Mouse (Mus musculus) stomach, postnatal 0 days (tissue): ENCODE data around the gene Coro6.

Experiments used
- CTCF ChIP-seq: IDR thresholded peaks from 2 replicates; pipeline ENCODE4 v1.5.1; 2016; ENCODE audit warnings: antibody characterized with exemption, low read depth, mild to moderate bottlenecking, moderate library complexity
- EP300 ChIP-seq: optimal IDR thresholded peaks from 2 replicates; pipeline ENCODE3; 2016; ENCODE audit warnings: antibody characterized with exemption

GRCm38 (mm10) chr11:77513811-77514170 lies 51.6 kb downstream of the Coro6 start:
- no peak for TF ChIP-seq CTCF
- no peak for TF ChIP-seq EP300
